Mouse (Mus musculus) megakaryocyte, embryonic 14.5 days (primary cell): ENCODE measurements around the gene Itgb3bp. TPM values are rescaled to one million over a fixed set of nuclear protein-coding genes. Genes with fewer than 3 reads are reported as not detected.
A peak's percentile ranks its signal among the peaks of the same experiment; 100 is the strongest.

ENCODE experiments used
- H3K27me3 ChIP-seq: replicated peaks from 2 replicates; pipeline ENCODE3; 2012; ENCODE audit warnings: inconsistent platforms
- H3K36me3 ChIP-seq: replicated peaks from 2 replicates; pipeline ENCODE3; 2012; ENCODE audit warnings: low read length, inconsistent platforms, mixed read lengths
- H3K4me1 ChIP-seq: 2 replicates; pipeline ENCODE4 v1.6.1; 2012; ENCODE audit warnings: inconsistent platforms
- H3K4me3 ChIP-seq: replicated peaks from 2 replicates; pipeline ENCODE3; 2012; ENCODE audit warnings: moderate library complexity, mild to moderate bottlenecking, inconsistent platforms
- H3K9me3 ChIP-seq: 2 replicates; pipeline ENCODE4 v1.6.1; 2012; ENCODE audit warnings: inconsistent platforms
- FLI1 ChIP-seq: IDR thresholded peaks from 2 replicates; pipeline ENCODE4 v1.6.1; 2012; ENCODE audit warnings: low read length, inconsistent platforms, mixed read lengths
- GATA1 ChIP-seq: IDR thresholded peaks from 3 replicates; pipeline ENCODE4 v1.6.1; 2012; ENCODE audit warnings: mixed read lengths, low read length, inconsistent platforms, borderline replicate concordance
- polyA plus RNA-seq: library from polyadenylated mRNA; stranded (reverse); fragments of >175 nt; gene quantifications from 2 replicates; pipeline ENCODE4 v1.2.3, GENCODE M21; 2012; ENCODE audit warnings: low replicate concordance; ENCODE audit not compliant: insufficient read depth

Itgb3bp gene
- polyA plus RNA-seq, 1 experiment = 1.1 TPM

DNA sequence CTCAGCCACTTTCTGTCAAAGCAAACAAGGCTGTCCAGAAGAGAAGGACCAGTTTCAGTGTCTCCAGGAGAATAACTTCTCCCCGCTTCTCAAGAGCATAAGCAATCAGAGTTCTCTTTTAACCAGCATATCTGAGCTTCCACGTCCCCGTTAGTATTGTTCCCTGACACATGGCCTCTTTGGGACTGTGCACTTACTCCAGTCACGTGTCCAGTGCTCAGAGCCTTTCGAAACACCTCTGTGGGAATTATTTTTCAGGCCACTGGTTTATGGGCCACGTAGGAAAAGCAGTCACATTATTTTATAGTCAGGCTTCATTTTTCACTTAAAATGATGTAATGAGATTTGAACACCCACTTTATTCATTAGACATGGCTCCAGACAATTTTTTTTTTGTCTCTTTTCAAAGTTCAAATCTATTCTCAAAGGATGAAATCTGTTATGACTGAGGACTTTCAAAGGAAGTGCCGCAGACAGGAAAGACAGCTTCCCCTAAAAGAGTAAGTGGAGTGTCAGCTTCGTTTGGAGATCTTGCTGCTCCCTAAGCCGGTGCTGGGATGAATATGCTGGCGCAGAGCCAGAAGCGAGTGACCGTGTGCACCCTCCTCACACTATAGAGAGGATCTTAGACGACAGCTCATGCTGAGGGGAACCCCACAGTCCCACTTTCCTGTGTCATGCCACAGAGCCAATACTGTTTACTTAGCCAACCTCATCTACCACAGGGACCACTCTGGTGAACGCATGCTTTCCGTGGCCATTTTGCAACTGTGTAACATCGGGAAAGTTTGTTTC, 10.3 kb upstream of the Itgb3bp start:
- Histone ChIP-seq H3K4me3 (no peak overlapping the region), H3K4me1 (peaks cover 67% of the 10 kb centered on the region), H3K36me3 (peaks cover 98% of the 10 kb centered on the region), H3K27me3 (no peaks in the 10 kb centered on the region), H3K9me3 (no peaks in the 10 kb centered on the region)
- no peak for TF ChIP-seq GATA1
- TF ChIP-seq FLI1 = no peak

DNA sequence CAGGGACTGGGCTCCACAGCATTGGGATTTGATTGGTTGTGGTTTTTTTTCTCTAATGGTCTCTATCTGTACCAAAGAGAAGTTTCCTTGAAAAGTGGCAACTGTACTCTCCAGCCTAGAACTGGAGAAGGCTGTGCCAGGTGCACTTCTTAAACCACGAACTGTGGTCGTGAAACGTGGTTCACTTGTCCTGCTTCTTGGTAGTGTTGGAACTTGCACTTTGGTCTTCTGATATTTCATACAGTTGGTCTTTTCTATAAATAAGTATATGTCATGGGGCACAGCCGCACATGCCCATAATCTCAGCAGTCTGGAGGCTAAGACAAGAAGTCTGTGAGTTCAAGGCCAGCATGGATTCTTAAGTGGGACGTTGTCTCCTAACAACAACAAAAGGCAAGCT, 6.7 kb upstream of the Itgb3bp start:
- no peaks in the 10 kb centered on the region for H3K9me3 ChIP-seq
- no peaks in the 10 kb centered on the region for H3K27me3 ChIP-seq
- no peak overlapping the region for H3K4me3 ChIP-seq
- H3K4me1 ChIP-seq = peaks cover 84% of the 10 kb centered on the region
- no peak for TF ChIP-seq FLI1
- TF ChIP-seq GATA1 = no peak
- H3K36me3 ChIP-seq = peaks cover 91% of the 10 kb centered on the region

GRCm38 (mm10) chr4:99934859-99935258, 5.2 kb upstream of the Itgb3bp start:
- H3K9me3 ChIP-seq = no peaks in the 10 kb centered on the region
- H3K4me3 ChIP-seq = no peak overlapping the region
- no peak for TF ChIP-seq GATA1
- no peak for TF ChIP-seq FLI1
- peaks cover 84% of the 10 kb centered on the region for H3K4me1 ChIP-seq
- H3K36me3 ChIP-seq = peaks cover 82% of the 10 kb centered on the region
- no peaks in the 10 kb centered on the region for H3K27me3 ChIP-seq

- Histone ChIP-seq H3K4me3 (peak overlapping the region; percentile 99), H3K9me3 (no peaks in the 10 kb centered on the region), H3K4me1 (peaks cover 83% of the 10 kb centered on the region), H3K36me3 (peaks cover 53% of the 10 kb centered on the region), H3K27me3 (no peaks in the 10 kb centered on the region)
- TF ChIP-seq GATA1 (no peak), FLI1 (no peak)
Measured at GRCm38 (mm10) chr4:99931807-99932206, 2.2 kb upstream of the Itgb3bp start.

DNA sequence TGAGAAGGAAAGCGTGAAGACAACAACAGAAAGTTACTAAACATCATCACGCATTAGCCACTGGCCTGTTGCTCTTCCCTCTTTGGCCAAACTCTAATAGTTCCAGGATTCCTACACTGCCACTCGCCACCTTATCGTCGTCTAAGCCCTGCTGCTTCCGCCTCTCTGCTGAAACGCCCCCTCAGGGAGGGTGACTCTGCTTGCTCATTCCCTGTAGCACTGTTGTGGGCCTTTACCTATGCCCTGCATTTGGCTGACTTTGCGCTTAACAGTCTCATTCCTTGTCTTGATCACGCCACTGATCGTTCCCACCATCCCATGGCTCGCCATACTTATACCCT, 1.6 kb upstream of the Itgb3bp start:
- no peak for TF ChIP-seq GATA1
- no peak for TF ChIP-seq FLI1
- H3K4me1 ChIP-seq = peaks cover 84% of the 10 kb centered on the region
- no peaks in the 10 kb centered on the region for H3K9me3 ChIP-seq
- no peaks in the 10 kb centered on the region for H3K27me3 ChIP-seq
- peak overlapping the region; percentile 99 for H3K4me3 ChIP-seq
- H3K36me3 ChIP-seq = peaks cover 47% of the 10 kb centered on the region

- H3K4me1 ChIP-seq = peaks cover 84% of the 10 kb centered on the region
- peak overlapping the region; percentile 99 for H3K4me3 ChIP-seq
Measured at GRCm38 (mm10) chr4:99930518-99931239, 1.1 kb upstream of the Itgb3bp start.

DNA sequence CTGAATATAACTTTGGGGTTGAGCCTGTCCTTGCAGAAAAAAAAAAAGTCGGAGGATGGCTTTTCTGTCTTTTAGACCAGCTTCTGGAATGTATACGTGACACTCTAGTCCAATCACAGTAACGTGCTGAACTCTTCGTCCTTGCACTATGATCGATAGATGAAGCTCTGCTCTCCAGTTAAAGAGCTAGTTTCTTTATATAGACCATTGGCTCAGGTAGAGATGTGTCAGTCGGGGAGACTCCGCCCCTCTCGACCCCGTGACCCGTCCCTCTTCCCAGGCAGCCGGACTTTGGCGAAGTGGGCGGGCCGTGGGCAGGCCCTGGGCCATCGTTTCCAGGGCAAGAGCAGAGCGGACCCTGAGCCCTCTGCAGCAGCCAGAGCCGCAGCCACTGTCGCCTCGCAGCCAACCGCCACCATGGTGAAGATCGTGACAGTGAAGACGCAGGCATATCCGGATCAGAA, 432 bp downstream of the Itgb3bp start, which contains the start of gene Pgm1:
TSS of gene Pgm1 (plus strand) at position 266 of the 464 bp plus-strand sequence.
- Histone ChIP-seq H3K27me3 (no peaks in the 10 kb centered on the region), H3K4me3 (peak within 1 kb of the TSS; percentile 99), H3K4me1 (peaks cover 76% of the 10 kb centered on the region), H3K9me3 (no peaks in the 10 kb centered on the region), H3K36me3 (peaks cover 29% of the 10 kb centered on the region)
- no peak for TF ChIP-seq GATA1
- no peak for TF ChIP-seq FLI1

More at GRCm38 (mm10) chr4:99930518-99931239, 1.1 kb upstream of the Itgb3bp start:
- Histone ChIP-seq H3K27me3 (no peaks in the 10 kb centered on the region), H3K36me3 (peaks cover 41% of the 10 kb centered on the region), H3K9me3 (no peaks in the 10 kb centered on the region)
- no peak for TF ChIP-seq FLI1

- H3K36me3 ChIP-seq = peaks cover 24% of the 10 kb centered on the region
- peaks cover 70% of the 10 kb centered on the region for H3K4me1 ChIP-seq
- no peaks in the 10 kb centered on the region for H3K9me3 ChIP-seq
- TF ChIP-seq GATA1 (no peak), FLI1 (no peak)
- H3K4me3 ChIP-seq = peak overlapping the region; percentile 80
- H3K27me3 ChIP-seq = no peaks in the 10 kb centered on the region
Measured at GRCm38 (mm10) chr4:99928521-99928920, 1.1 kb downstream of the Itgb3bp start.

- Histone ChIP-seq H3K4me3 (peak overlapping the region; percentile 81), H3K36me3 (peaks cover 12% of the 10 kb centered on the region), H3K9me3 (peaks cover 4% of the 10 kb centered on the region), H3K4me1 (peaks cover 51% of the 10 kb centered on the region), H3K27me3 (no peaks in the 10 kb centered on the region)
- TF ChIP-seq FLI1 = no peak
- TF ChIP-seq GATA1 = no peak
Measured at GRCm38 (mm10) chr4:99926380-99926779, 3.2 kb downstream of the Itgb3bp start.

DNA sequence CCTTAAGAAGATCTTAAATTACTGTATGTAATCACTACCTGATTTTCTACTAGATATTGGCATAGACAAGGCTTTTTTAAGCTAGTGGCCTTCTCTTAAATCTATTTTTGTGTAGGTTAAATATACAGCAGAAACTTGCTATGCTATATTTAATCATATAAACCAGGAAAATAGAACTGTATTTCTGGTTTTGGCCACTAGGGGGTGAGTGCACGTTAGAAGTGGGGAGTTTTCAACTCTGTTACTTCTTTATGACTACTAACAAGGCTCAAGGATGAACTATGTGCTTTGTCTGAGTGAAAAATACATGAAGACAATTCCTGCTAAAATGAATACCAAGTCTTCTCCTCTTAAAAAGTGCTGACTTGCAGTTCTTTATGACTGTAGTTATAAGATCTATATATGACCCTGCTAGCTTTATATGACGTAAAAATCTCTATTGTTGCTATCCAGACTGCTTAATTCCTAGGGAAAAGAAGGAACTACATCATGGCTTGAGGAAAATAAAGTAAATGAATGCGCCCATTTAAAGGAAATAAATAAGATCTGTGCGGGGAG, 15.6 kb downstream of the Itgb3bp start:
- no peak for TF ChIP-seq GATA1
- no peak for TF ChIP-seq FLI1
- no peak overlapping the region for H3K4me3 ChIP-seq
- H3K9me3 ChIP-seq = no peaks in the 10 kb centered on the region
- H3K4me1 ChIP-seq = peaks cover 14% of the 10 kb centered on the region
- H3K36me3 ChIP-seq = no peaks in the 10 kb centered on the region
- H3K27me3 ChIP-seq = no peaks in the 10 kb centered on the region

DNA sequence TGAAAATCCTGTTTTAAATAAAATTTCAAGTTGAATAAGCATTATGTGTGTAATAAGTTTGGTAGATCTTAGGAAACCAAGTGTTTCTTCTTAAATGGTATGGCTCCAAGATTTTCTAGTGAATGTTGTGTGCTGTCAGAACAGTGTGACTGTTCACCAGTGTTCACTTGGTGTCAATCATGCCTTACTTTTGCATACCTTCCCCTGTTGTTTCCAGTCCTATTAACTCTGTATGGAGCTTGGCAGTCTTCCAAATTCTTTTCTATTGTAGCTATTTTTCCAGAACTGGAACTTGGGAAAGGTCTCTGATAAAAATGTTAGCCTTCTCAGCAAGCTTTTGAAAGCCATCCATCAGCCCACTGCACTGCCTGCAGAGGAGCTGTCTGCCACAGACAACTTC, 47.2 kb downstream of the Itgb3bp start:
- no peaks in the 10 kb centered on the region for H3K9me3 ChIP-seq
- H3K4me3 ChIP-seq = no peak overlapping the region
- TF ChIP-seq GATA1 (no peak), FLI1 (no peak)
- no peaks in the 10 kb centered on the region for H3K4me1 ChIP-seq
- H3K36me3 ChIP-seq = peaks cover 2% of the 10 kb centered on the region
- H3K27me3 ChIP-seq = no peaks in the 10 kb centered on the region
